Mouse (Mus musculus): ENCODE data around the gene Olfr668. TPM values are rescaled to one million over a fixed set of nuclear protein-coding genes. Genes with fewer than 3 reads are reported as not detected.

Gene Olfr668
- polyA plus RNA-seq, 1 experiment from 2014 or later, result not detected

Other genes with a start within 250 kb of the Olfr668 start
- gene Olfr661, start 241.6 kb downstream of the Olfr668 start, polyA plus RNA-seq (2014; fragmentation: Nextera tagmentation; extraction: Ambion mirVana), result not detected in 2 replicates
- not detected in 2 replicates for gene Usp17le, start 150.6 kb downstream of the Olfr668 start, polyA plus RNA-seq (2014; fragmentation: Nextera tagmentation; extraction: Ambion mirVana)
- gene Usp17lb, start 85.5 kb downstream of the Olfr668 start, polyA plus RNA-seq (2014; fragmentation: Nextera tagmentation; extraction: Ambion mirVana), result not detected in 2 replicates
- not detected in 2 replicates for gene Usp17la, start 71.0 kb downstream of the Olfr668 start, polyA plus RNA-seq (2014; fragmentation: Nextera tagmentation; extraction: Ambion mirVana)
- gene Olfr665, start 50.0 kb downstream of the Olfr668 start, polyA plus RNA-seq (2014; fragmentation: Nextera tagmentation; extraction: Ambion mirVana), result not detected in 2 replicates
- not detected in 2 replicates for gene Olfr666, start 32.1 kb downstream of the Olfr668 start, polyA plus RNA-seq (2014; fragmentation: Nextera tagmentation; extraction: Ambion mirVana)
- gene Olfr667, start 6.6 kb downstream of the Olfr668 start, polyA plus RNA-seq (2014; fragmentation: Nextera tagmentation; extraction: Ambion mirVana), result not detected in 2 replicates
- not detected in 2 replicates for gene Olfr669, start 6.2 kb upstream of the Olfr668 start, polyA plus RNA-seq (2014; fragmentation: Nextera tagmentation; extraction: Ambion mirVana)
- gene Olfr670, start 34.6 kb upstream of the Olfr668 start, polyA plus RNA-seq (2014; fragmentation: Nextera tagmentation; extraction: Ambion mirVana), result not detected in 2 replicates
- gene Olfr671, start 51.1 kb upstream of the Olfr668 start, polyA plus RNA-seq (2014; fragmentation: Nextera tagmentation; extraction: Ambion mirVana), result not detected in 2 replicates
- gene Olfr672, start 74.0 kb upstream of the Olfr668 start, polyA plus RNA-seq (2014; fragmentation: Nextera tagmentation; extraction: Ambion mirVana), result not detected in 2 replicates
- not detected in 2 replicates for gene Olfr675, start 100.4 kb upstream of the Olfr668 start, polyA plus RNA-seq (2014; fragmentation: Nextera tagmentation; extraction: Ambion mirVana)
- gene Olfr676, start 104.6 kb upstream of the Olfr668 start, polyA plus RNA-seq (2014; fragmentation: Nextera tagmentation; extraction: Ambion mirVana), result not detected in 2 replicates
- not detected in 2 replicates for gene Olfr677, start 123.3 kb upstream of the Olfr668 start, polyA plus RNA-seq (2014; fragmentation: Nextera tagmentation; extraction: Ambion mirVana)
- gene Olfr678, start 136.4 kb upstream of the Olfr668 start, polyA plus RNA-seq (2014; fragmentation: Nextera tagmentation; extraction: Ambion mirVana), result not detected in 2 replicates
- gene Olfr679, start 153.1 kb upstream of the Olfr668 start, polyA plus RNA-seq (2014; fragmentation: Nextera tagmentation; extraction: Ambion mirVana), result not detected in 2 replicates
- not detected in 2 replicates for gene Olfr680-ps1, start 164.8 kb upstream of the Olfr668 start, polyA plus RNA-seq (2014; fragmentation: Nextera tagmentation; extraction: Ambion mirVana)
- not detected in 2 replicates for gene Olfr681, start 188.8 kb upstream of the Olfr668 start, polyA plus RNA-seq (2014; fragmentation: Nextera tagmentation; extraction: Ambion mirVana)
- gene Olfr683, start 219.0 kb upstream of the Olfr668 start, polyA plus RNA-seq (2014; fragmentation: Nextera tagmentation; extraction: Ambion mirVana), result not detected in 2 replicates
- gene Olfr684, start 235.6 kb upstream of the Olfr668 start, polyA plus RNA-seq (2014; fragmentation: Nextera tagmentation; extraction: Ambion mirVana), result not detected in 2 replicates

Measured in neural tube, embryonic 11.5 days (tissue).